Mouse (Mus musculus): ENCODE data around the gene Dsp.

Gene Dsp

DNA sequence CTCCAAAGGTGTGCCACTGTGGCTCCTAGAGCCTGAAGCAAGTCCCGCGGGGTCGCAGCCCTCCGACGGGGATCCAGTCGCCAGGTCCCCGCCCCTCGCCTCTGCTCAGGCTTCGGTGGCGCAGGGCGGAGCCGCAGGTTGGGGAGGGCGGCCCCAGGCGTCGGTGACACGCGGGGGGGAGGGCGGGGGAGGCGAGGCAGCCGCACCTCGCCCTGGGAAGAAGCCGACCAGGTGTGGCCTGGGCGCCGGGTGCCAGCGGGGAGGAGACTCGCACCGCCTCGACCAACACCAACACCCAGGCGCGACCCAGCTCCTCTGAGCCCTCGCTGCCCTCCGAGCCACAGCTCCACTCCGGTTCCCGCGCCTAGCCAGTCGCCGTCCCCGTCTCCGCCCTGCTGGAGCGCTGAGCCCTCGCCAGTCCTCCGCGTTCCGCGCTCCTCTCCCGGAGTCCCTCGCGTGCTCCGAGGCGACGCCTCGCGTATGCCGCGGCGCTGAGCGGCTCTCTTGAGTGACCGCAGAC is at the start of gene Dsp:
Gene Dsp (plus strand): TSS at position 226 of the 520 bp plus-strand sequence.
- in situ Hi-C loops (cut with MseI, MboI): no loop called here

DNA sequence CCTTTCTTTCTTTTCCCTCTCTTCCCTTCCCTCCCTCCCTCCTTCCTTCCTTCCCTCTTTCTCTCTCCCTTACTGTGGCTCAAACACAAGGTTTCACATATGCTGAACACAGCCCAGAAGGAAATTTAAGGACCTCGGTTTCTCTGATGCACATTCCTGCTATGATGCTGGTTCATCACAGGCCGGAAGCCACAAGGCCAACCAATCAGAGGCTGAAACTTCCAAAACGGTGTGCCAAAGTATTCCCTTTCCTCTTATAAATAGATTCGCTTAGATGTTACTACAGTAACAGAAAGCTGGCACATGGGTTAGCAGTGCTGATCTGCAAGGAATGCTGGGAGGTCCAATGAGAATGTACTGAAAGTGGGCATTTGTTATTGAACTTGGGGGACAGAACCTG is 47.7 kb upstream of the Dsp start:
- in situ Hi-C loops (cut with MseI, MboI): no loop called here

DNA sequence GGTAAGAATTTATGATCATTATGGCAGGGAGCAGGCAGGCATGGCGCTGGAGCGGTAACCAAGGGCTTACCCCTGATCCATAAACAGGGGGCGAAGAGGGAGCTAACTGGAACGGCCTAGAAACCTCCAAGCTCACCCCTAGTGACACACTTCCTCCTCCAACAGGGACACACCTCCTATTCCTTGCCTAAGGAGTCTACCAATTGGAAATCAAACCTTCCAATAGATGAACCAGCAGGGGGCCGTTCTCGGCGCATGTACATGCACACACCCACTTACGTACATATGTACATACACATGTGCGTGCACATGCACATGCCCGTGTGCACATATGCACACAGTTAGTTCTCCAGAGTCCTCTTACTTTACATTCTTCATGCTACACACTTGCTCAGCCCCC is 46.6 kb upstream of the Dsp start:
- in situ Hi-C loops (cut with MseI, MboI): no loop called here

GRCm38 (mm10) chr13:38109081-38109480 is 42.0 kb upstream of the Dsp start:
- in situ Hi-C loops (cut with MseI, MboI): no loop called here

DNA sequence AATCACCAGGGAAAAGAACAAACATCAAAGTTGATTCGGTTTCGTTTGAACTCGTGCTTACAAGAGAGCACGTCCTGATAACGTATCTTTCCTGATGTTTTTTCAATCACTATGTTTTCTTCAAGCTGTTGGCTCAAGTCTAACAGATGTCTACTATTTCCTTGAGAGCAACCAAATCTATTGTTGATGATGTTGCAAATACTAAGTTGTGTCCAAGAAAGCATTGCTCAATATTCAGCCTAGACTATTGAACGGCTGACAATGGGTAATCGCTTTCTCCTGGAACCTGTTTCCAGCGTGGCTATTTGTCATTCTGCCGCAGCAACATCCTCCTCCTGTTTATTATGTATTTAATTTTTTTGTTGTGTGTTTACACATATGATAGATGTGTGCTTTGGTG is 28.8 kb upstream of the Dsp start:
- in situ Hi-C loops (cut with MseI, MboI): no loop called here

- in situ Hi-C loops (cut with MseI, MboI): no loop called here
These were observed 27.4 kb upstream of the Dsp start for GRCm38 (mm10) chr13:38123666-38124065.

DNA sequence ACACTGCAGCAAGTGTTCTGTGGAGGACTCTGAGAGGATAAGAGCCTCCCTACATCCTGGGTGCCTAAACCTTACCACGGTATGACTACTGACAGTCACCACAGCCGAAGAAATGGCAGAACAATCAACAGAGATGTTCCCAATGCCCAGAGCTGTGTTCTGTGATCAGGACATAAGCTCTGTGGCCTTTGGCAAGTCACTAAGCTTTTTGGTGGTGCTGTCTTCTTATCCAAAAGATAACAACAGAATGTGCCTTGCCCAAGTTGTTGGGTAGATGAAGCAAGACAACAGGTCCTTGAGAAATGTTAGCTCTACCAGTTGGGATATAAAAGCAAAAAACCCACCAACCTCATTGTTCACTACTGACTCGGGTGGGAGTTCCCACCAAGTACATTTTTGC is 23.4 kb upstream of the Dsp start:
- in situ Hi-C loops (cut with MseI, MboI): no loop called here

DNA sequence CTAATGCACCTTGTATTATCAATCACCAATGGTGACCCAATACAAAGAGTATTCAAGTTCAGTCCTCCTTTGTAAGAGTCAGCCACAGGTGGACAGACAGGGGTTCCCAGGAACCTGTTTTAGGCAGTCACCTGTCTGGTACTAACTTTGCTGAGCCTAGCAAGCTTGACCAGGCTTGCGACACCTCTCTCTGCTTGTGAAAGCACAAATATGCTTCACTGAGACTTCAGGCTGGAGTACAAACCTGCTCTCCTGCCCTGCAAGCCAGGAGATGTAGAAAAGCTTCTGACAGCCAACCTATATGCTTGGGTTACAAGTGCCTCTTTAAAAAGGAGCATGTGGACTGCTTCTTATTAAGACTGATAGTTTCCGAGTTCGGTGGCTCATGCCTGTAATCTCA is 22.8 kb upstream of the Dsp start:
- in situ Hi-C loops (cut with MseI, MboI): no loop called here

GRCm38 (mm10) chr13:38129492-38129891 is 21.6 kb upstream of the Dsp start:
- in situ Hi-C loops (cut with MseI, MboI): no loop called here

- in situ Hi-C loops (cut with MseI, MboI): no loop called here
These were observed 21.0 kb upstream of the Dsp start for GRCm38 (mm10) chr13:38130116-38130515.

DNA sequence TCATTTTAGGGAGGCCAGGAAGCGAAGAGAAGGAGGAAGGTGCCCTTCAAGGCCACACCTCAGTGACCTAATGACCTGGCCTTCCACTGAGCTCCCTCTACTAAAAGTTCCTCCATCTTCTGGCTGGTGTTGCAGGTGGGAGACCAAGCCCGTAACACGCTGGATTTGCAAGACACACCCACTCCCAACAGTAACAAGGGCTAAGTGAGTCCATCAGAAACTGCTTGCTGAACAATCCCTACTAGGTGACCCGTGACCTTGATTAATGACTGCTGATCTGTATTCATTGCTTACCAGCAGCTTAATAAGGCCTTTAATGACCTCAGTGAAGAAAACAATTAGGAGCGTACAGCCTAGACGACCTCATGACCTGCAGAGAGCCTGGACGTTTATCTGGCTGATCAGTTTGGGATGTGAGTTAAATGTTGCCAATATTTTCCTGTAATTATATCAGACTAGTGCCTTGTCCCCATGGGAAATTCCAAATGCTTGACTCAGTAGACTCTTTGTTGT is 18.0 kb upstream of the Dsp start:
- in situ Hi-C loops (cut with MseI, MboI): no loop called here

DNA sequence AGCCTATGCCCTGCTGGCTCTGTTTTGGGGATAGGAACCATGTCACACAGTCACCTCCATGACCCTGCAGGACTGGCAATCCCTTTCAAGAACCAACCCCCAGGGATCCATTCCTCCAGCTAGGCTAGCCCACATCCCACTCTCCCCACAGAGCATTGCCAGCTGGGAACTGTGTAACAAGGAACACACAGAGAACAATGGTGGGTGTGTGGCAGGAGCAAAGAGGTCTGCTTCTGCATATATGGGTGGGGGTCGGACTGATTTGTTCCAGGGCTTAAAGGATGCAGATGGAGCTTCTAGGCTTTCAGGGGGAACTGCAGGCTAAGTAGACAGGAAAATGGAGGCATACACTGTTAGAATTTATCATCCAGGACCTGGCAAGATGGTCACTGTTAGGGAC is 10.6 kb upstream of the Dsp start:
- in situ Hi-C loops (cut with MseI, MboI): no loop called here

DNA sequence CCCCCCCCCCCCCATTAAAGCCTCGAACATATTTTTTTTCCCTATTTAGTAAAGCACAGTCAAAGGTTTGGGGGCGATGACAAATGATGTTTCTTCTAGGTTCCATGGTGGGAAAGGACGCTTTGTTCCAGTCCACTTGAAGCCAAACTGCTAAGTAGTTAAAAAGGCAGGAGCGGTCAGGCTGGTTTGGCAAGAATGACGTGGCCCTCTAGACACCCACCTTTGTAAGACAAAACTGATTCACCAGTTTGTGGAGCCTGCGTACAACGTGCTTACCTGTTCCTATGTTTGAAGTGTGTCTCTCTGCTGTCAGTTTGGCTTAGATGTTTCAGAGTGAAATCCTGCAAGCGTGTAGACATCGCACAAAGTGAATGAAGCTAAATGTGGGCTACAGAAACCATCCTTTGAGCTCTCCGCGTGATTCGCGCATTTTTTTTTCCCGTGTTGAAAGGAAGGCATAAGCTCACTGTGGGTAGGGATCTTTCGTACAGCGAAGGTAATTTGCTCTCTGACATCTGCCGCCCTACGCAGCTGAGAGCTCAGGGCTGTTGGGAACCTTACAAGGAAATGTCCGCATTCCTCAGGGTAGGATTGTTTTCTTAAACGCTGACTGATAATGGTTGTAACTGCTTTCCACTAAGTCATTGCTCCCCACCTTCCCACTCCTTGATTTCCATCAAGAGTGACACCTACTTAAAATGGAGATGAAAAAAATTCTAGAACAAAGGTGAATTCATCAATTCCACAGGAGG is 6.0 kb upstream of the Dsp start:
- in situ Hi-C loops (cut with MseI, MboI): no loop called here

DNA sequence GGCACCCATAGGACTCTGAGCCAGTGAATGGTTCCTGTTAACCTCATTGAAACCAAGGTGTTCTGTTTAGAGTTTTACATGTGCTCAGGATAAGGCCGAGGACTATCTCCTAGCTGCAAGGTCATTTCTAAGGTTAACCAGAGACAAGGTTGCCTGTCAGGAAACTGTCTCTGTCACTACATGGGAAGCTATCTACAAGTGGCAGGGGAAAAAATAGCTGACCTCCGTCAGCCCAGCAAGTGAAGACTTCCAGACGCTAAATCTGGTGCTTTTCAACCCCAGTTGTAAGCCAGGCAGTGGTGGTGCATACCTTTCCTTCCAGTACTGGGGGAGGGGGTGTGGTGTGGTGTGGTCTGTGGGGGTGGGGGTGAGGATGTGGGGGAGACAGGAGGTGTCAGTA is 2.7 kb upstream of the Dsp start:
- in situ Hi-C loops (cut with MseI, MboI): no loop called here

DNA sequence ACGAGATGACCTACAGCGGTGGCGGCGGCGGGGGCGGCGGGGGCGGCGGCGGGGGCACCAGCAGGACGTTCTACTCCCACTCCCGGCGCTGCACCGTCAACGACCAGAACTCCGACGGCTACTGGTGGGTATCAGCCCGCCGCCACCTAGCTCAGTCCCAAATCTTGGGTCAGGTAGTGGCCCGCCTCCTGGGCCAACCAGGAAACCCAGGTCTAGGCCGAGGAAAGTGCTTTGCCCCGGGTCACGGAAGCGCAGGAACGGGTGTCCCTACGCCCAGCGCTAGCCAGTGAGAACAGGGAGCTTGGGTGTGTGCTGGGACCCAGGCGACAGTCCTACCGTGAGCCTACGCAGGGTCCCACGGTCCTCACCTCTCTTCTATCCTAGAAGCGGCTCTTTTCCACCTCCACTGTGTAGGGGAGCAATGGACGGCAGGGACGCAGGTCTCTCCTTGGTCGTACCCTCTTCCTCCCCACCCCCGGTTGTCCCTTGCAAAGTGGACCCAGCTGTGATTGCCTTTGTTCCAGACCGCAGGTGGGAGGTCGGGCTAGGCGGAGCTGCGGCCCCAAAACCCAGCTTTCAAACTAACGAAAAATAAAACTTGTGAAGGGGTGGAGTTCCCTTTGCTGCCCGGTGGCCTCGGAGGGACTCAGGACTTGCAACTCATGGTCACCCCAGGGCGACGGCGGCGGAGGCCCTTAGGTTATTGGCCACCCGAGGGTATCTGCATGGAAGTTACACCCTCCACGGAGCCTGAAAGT is 756 bp downstream of the Dsp start:
- in situ Hi-C loops (cut with MseI, MboI): no loop called here

GRCm38 (mm10) chr13:38152429-38153035 is 1.4 kb downstream of the Dsp start:
- in situ Hi-C loops (cut with MseI, MboI): no loop called here

GRCm38 (mm10) chr13:38155523-38155922 is 4.4 kb downstream of the Dsp start:
- in situ Hi-C loops (cut with MseI, MboI): no loop called here

DNA sequence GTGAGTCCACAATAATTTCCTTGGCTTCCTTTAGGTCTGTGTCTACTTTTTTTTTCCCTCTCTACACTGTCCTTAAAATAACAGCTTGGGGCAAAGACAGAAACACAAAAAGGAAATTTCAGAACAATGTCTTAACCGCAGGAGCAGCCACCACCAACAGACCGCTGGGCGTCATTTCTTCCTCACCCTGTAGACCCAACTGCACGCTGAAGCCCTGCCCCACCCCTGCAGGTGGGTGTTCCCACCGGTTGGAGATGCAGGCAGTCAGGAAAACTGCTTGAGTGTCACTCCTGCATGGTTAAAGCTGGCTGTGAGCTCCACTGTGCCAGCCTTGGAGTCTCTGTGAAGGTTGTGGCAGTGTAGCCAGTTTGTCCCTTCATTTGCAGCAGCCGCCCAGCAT is 6.5 kb downstream of the Dsp start:
- in situ Hi-C loops (cut with MseI, MboI): no loop called here

- in situ Hi-C loops (cut with MseI, MboI): no loop called here
These were observed 10.9 kb downstream of the Dsp start for GRCm38 (mm10) chr13:38162002-38162401.

DNA sequence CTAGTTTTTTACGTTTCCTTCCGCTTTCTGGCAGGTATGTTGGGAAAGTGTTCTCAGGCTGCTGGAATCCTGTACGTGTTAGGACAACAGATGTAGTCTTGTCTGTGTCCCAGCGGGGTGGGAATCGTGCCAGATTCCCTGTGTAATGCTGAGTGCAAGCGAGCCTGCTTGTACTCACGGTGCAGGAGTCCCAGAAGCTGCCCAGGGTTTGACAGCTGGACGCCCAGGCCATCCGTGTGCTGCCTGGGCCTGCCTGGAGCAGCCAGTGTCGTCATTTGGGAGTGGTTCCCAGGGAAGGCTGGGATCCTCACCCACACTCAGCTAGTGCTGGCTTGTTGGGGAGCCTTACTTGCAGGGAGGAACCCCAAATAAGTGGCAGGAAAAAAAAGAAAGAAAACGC is 11.6 kb downstream of the Dsp start:
- in situ Hi-C loops (cut with MseI, MboI): no loop called here

GRCm38 (mm10) chr13:38164932-38165331 is 13.8 kb downstream of the Dsp start:
- in situ Hi-C loops (cut with MseI, MboI): no loop called here

DNA sequence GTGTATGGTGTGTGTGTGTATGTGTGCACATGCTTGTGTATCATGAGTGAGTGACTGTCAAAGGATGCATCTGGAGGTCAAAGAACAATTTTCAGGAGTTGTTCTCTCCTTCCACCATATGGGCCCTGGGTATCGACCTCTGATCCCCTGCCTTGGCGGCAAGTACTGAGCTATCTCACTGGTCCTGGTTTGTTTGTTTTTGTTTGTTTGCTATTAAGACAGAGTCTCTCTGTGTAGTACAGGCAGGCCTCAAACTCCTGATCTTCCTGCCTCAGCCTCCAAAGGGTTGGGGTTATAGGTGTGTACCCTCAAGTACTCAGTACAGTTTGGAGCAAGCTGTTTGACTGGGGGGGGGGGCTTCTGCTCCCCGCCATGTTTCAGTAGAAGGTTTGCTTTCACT is 16.0 kb downstream of the Dsp start:
- in situ Hi-C loops (cut with MseI, MboI): no loop called here

Data from mouse trophoblast stem cell (cell line).